Mouse (Mus musculus) NIH3T3 (cell line): ENCODE data around the gene Prkab2.

ENCODE experiments used
- DNase-seq: peaks from one replicate; pipeline ENCODE4 v3.0.0-alpha.2; 2012; ENCODE audit warnings: low read depth

Gene Prkab2

DNA sequence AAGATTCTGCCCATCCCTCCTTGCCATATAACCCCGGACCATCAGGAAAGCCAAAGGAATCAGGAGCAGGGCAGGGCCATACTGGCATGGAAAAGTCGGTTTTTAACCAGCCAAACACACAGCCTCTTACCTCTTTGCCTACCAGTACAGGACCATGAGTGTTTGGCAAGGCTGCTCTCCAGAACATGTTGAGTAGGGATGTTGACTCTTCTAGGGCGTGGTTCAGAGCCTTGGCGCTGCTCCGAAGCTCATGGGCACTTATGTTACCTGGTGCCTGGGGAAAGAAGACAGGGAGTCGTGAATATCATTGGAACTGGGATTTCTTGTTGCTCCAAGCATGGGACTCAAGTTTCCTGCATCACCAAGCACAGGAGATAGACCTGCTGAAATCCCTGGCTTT, 35.8 kb downstream of the Prkab2 start:
- DNase-seq: no peak

DNA sequence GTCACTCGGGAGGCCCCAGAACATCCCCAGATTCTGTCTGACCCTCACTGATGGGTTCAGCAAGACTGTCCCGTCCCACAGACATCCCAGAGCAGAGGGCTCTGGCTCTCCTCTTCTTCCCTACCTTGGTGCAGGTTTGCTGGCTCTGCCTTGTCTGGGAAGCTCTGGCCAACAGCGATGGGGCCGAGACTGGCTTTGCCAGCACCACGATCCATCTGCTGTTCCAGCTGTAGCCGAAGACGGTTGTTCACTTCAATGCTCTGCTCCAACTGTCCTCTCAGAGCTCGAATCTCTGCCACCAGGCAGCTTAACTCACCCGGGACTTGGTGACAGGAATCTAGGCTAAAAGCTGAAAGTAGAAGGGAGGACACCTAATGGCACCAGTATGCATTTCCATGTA, 38.9 kb downstream of the Prkab2 start:
- no peak for DNase-seq

DNA sequence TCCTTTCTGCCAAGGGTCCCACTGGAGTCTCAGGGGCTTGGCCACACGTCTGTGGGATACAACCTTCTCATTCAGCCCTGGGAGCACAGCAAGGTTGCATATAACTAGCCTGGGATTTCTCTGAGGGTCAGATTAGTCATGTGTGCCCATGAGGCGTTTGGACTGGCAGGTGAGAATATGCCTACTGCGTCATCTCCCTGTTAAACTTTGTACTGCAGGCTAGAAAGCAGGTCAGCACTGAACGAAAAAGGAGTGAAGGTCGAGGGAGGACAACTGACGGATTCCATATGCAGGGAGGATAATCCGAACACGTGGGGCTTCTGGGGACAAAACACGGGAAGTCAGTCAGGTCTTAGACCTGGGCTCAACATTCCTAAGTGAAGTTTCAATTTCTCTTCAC, 39.3 kb downstream of the Prkab2 start:
- no peak for DNase-seq

DNA sequence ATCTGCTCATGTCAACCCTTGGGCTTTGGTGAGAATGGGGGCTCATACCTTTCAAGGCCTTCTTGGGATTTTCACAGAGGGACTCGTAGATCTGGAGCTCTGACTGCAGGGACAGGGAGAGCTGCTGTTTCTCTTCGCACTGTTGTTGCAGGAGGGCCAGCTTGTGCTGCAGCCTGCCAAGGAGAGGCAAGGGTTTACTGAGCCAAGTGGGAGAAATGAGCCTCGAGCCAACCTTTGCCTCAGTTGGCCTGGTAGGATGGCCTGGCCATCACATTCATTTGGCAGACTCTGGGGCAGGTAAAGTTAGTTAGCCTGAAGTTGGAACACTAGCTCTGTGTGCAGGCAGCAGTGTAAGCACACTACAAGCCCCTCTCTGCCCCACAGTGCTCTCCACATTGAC, 41.1 kb downstream of the Prkab2 start:
- DNase-seq: no peak

DNA sequence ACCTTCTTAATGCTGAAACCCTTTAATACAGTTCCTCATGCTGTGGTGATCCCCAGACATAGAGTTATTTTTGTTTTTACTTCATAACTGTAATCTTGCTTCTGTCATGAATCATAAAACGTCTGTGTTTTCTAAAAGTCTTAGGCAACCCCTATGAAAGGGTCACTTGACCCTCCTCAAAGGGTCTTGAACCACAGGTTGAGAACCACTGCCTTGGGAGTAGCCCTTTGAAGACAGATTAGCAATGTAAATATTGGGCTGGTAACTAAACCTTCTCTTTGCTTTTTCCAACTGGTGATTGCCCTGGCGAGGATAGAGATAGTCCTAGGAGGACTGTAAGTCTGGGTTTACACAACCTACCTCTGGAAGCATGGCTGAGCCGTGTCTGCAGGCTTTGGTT, 43.2 kb downstream of the Prkab2 start:
- DNase-seq: no peak

DNA sequence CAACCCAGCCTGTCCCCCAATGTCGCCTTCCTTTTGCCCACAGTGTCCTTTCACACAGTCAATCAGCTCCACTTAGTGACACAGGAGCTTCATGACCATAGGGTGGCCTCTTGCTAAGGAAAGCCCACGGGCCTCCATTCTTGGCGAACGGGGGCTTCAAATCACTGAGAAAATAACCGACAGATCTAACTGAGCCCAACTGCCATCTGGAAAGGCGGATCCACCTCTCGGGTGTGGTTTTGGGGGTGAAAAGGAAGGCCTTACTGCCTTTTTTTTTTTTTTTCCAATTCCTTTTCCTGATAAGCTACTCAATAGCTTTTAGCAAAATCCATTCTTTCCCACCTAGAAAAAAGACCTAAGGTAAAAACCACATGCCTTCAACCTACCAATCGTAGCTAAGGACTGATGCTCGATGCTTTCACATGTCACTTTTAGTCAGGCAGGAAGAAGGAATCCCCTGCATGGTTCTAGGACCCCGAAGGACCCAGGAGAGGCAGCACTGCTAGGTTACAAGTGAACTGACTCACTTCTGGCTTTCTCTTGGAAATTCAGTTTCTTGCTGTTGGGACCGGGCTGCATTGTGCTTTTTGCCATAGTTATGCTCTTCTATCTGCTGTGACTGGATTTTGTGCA, 44.6 kb downstream of the Prkab2 start:
- DNase-seq: no peak

DNA sequence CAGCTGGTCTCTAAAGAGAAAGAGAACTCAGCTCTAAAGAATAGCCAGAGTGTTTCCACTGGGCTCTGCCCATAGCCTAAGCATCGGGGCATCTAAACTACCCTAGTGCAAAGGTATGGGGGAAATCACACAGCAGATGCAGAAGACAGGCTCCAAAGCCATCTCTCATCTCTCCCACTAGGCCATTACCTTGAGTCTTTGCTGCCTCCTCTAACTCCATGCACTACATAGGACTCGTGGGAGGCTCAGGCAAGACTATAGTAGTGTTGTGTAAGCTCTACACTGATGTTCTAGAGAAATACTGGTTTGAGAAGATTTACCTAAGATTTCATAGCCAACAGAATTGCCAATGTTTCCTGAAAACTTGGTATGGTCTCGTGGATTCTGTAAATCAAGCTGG, 47.5 kb downstream of the Prkab2 start:
- DNase-seq: no peak

DNA sequence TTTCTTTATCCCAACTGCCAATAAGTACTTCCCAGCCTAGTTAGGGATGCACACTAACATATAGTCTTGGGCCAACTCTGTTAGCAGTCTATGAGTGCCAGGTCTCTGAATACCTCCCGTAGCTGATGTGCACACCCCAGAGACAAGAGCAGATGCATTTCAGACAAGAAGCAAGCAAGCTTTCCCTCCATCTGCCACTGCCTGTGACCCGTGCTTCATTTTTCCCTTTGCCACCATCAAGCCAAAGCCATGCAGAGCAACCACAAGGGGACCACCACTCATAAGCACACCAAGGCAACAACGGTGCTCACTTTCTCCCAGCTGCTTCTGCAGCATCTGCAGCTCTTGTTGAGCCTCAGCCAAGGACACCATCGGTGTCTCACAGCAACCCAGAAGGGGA, 48.6 kb downstream of the Prkab2 start:
- no peak for DNase-seq

DNA sequence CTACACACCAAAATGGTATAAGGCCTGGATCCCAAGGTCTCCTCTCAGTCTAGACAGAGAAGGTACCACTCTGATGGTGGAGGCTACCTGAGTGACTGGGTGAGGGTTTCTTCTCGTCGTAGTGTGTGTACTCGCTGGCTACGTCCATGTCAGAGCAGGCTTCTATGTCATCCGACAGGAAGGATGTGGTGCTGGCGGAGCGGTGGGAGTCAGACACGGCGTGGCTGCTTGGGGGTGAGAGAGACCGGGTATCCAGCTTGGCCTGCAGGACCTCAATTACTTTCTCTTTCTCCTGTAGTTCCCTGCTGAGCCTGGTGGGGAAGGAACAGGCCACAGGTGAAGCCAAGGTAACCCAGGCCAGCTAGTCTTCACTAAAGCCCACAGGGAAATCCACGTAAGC, 52.1 kb downstream of the Prkab2 start:
- DNase-seq: no peak

DNA sequence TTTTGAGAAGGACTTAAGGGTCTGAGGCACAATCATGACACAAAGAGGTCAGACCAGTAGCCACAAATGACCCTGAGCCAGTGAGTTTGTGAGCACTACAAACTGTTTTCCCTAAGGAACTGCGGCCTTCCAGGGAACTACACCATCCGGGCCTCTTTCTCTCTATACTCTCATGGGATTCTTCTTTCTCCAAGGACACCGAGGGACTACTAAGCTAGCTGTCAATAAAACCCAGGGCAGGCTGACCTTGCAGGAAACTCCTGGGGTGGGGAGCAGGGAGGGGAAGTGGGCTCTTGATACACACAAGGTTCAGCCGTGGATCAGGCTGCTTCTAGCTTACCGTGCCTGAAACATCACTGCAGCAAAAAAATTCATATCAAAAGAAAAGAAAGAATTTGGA, 52.9 kb downstream of the Prkab2 start:
- no peak for DNase-seq

DNA sequence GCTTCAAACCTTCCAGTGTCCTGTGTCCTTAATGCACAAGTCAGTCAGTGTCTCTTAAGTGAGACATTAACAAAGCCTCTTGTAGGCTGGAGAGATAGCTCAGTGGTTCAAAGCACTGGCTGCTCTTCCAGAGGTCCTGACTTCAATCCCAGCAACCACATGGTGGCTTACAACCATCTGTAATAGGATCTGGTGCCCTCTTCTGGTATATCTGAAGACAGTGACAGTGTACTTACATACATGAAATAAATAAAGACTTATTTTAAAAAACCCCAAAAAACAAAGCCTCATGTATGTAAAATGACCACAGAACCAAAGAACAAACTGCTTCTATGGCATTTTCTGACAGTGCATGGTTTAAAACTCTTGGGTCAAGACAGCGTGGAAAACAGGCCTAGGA, 57.9 kb downstream of the Prkab2 start:
- DNase-seq: no peak

DNA sequence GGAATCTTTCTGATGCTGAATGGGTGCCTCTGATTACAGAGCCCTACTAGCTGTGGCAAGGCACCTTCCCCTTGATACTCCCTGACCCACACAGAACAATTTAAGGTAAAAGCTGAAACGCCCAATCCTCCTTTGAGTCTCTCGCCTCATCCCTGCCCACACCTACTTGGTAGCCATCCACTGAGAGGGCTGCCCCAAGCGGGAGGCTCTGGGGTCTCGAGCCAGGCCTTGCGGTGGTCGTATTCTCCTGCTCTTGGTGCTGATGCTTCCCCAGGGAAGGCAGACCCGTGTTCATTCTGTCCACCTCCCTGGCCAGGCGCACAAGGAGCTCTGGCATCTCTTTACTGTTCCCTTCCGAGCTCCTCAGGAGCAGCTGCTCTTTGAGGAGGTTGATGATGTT, 61.1 kb downstream of the Prkab2 start:
- no peak for DNase-seq
